Mouse (Mus musculus): ENCODE measurements around the gene Cela3b. TPM values are rescaled to one million over a fixed set of nuclear protein-coding genes. Genes with fewer than 3 reads are reported as not detected.
"Not testable (repeated sequence)": the region's sequence is repeated elsewhere in the genome, so short reads cannot be mapped to it uniquely, and the experiment has no call there.

Gene Cela3b
- total RNA-seq, 2 experiments from 2014 or later = not detected

GRCm38 (mm10) chr4:137432700-137433550 is 2.6 kb upstream of the Cela3b start:
- DNase-seq (ENCODE audit: low spot score in 2 of 2) = not testable (repeated sequence)

DNA sequence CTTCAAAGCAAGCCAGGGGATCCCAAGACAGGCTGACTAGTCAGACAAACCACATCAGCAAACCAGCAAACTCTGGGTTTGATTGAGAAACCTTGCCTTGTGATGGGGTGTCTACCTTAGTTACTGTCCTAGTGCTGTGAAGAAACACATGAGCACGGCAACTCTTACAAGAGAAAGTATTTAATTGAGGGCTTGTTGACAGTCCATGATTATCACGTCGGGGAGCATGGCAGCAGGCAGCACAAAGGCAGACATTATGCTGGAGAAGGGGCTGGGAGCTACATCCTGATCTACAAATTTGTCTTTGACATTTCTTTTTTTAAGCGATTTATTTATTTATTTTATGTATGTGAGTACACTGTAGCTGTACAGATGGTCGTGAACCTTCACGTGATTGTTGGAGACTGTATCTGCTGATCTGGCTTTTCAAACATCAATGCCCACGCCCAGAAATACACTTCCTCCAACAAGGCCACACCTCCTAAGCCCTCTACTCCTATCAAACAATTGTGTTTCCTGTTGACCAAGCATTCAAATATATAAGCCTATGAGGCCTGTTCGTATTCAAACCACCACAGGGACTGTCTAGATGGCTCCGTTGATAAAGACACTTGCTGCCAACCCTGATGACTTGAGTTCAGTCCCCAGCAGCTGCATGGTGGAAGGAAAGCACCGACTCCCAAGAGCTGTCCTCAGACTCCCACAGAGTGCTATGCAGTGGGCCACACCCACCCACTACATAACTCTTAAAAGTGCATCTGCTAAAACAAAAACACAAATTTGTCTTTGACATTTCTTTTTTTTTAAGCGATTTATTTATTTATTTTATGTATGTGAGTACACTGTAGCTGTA is 12.4 kb downstream of the Cela3b start:
- no peak for DNase-seq (ENCODE audit: low spot score in 2 of 2)

- DNase-seq (ENCODE audit: low spot score in 2 of 2) = no peak
Measured at GRCm38 (mm10) chr4:137414936-137415335, 15.4 kb downstream of the Cela3b start.

GRCm38 (mm10) chr4:137412185-137412709 is 18.1 kb downstream of the Cela3b start:
- DNase-seq (ENCODE audit: low spot score in 2 of 2) = not testable (repeated sequence)

DNA sequence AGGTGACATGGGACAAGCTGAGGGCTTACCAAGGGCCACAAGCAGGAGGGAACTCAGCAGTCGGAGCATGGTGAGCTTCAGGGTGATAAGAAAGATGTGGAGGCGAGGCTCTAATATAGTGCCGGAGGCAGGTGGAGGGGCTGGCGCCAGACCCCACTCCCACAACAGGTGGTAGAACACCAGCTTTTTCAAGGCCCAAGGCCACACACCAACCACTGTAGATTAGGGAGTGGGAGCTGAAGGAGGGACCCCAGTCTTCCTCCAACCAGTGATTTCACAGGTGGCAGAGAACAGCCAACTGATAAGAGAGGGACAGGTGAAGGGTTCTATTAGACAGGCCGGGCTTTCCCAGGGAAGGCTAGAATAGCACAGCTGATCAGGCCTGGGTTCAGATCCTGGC is 20.6 kb downstream of the Cela3b start, which contains the start of gene Cela3a:
Cela3a (minus strand) TSS at position 101 of the 400 bp plus-strand sequence.
- no peak for DNase-seq (ENCODE audit: low spot score in 2 of 2)

GRCm38 (mm10) chr4:137405571-137405970 is 24.8 kb downstream of the Cela3b start:
- DNase-seq (ENCODE audit: low spot score in 2 of 2) = no peak

DNA sequence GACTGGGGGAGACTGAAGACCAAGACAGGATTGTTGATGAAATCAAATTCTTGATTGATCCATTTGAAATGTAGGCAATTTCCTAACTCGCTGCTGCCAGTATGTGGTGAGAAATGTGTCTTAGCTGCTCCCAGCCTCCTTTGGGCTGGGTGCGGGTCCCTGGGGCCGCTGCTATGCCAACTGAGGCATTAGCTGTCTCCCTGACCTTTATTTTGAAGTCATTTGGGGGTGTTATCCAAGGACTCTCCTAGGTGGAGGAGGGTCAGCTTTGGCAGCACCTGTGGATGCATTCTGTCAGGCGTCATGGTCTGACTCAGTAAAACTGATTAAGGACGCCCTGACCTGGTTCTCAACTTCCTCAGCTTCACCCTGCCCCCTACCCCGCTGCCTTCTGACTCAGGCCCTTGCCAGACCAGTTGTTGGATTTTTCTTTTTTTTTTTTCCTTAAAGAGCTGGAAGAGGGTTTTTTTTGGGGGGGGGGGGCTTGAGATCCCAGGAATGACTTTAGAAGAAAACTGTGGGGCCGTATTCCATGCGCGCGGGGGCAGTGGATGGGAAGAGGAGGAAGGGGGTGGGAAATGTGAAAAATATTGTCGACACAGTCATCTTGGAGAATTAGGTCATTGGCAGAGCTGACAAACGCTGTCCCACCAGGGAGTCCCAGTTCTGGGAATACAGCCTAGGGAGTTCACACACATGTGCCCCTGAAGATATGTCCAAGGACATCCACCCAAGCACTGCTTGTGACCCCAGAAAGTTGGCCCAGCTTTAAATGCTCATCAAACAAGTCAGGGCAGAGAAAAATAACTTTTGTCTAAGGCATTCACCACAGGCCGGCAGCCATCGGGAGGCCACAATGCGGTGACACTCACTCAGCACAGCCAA is 33.5 kb downstream of the Cela3b start:
- no peak for DNase-seq (ENCODE audit: low spot score in 2 of 2)

- DNase-seq (ENCODE audit: low spot score in 2 of 2) = no peak
Measured at GRCm38 (mm10) chr4:137393378-137394135, 36.8 kb downstream of the Cela3b start.

DNA sequence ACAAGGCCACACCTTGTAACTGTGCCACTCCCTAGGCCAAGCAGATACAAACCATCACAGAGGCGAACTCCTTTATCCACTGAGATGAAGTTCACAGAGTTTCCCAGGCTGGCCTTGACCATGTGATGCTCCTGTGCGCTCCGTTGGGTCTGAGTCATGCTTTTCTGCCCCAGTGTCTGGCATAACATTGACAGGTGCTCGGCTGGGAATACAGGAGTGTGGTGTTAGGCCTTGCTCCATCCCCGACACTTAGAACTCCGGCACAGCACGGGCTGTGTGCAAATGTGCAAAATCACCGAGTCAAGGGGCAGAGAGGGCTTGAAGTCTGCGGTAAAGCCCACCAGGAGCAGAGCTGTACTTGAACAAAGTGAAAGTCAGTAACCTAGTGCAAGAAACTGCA is 37.5 kb downstream of the Cela3b start:
- DNase-seq (ENCODE audit: low spot score in 2 of 2) = no peak

GRCm38 (mm10) chr4:137391287-137391686 is 39.1 kb downstream of the Cela3b start:
- no peak for DNase-seq (ENCODE audit: low spot score in 2 of 2)

DNA sequence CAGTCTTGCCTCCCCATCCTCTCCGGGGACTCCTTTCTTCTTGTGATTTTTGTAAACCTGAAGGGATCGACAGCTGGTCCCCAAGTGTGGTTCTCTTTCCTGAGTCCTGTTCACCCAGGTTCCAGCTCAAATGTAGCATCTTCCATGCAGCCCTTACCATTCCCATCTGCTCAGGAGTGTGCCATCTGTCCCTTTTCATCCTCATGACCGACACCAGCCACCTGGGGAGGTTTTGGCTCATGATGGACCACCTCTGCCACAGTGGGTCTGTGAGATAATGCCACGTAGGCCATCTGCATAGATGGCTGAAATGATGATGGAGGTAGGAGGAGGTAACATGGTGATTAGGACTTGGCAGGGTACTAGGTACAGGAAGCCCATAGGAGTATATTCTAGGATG is 40.1 kb downstream of the Cela3b start:
- no peak for DNase-seq (ENCODE audit: low spot score in 2 of 2)

- no peak for DNase-seq (ENCODE audit: low spot score in 2 of 2)
Measured at GRCm38 (mm10) chr4:137388983-137389382, 41.4 kb downstream of the Cela3b start.

DNA sequence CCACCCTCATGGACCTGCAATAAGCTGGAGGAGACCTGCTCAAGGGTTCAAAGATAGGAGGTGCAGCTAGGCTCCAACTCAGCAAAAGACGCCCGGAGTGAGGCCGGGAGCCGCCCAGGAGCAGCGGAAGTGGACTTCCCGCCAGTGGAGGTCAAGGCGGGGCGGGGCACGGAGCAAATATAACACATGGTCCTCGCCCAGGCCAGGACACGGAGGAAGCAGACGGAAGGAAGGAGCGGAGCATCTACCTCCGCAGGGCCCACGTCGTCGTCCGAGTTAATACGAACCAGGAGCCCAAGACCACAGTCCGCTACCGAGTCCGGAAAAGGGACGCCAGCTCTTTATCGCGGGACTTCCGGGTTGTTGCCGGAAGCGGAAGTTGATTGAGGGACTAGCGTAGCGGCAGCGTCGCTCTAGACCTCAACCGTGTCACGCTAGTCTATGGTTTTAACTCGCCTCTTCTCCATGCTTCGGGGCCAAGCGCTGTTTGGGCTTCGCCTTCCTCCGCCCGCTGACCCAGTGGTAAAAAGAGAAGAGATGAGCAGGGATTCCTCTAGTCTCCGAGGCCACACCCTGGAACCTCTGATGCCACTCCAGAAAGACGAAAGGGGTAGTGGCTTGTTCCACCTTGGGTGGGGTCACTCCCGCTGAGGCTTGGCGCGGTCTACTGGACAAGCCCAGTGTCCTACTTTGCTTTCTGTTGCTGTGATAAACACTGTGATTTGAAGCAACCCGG is 42.1 kb downstream of the Cela3b start:
- peak; percentile 77 to 88 for DNase-seq (ENCODE audit: low spot score in 2 of 2)

DNA sequence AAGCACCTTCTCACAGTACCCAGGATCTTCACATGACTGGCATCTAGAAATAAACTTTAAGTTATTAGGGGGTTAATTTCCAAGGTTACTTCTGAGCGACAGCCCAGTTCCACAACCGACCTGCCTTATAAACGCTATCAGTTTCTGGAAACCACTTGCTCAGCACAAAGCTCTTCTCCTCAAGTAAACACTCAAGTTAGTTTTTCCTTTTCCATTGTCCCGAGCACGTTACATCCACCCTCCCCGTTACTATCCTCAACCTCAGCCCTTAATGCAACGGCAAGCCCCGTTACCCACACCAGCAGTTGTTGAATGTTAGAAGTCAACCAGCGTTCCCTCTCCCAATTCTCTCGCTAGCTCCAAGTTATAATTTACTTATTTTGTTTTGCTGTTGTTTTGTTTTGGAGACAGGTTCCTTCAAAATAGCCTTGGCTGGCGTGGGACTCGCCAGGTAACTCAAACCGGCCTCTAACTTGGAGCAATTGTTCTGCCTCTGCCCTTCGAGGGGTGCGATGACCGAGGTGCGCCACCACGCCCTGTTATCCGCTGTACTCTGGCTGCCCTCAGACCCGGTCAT is 42.8 kb downstream of the Cela3b start:
- DNase-seq (ENCODE audit: low spot score in 2 of 2) = no peak

DNA sequence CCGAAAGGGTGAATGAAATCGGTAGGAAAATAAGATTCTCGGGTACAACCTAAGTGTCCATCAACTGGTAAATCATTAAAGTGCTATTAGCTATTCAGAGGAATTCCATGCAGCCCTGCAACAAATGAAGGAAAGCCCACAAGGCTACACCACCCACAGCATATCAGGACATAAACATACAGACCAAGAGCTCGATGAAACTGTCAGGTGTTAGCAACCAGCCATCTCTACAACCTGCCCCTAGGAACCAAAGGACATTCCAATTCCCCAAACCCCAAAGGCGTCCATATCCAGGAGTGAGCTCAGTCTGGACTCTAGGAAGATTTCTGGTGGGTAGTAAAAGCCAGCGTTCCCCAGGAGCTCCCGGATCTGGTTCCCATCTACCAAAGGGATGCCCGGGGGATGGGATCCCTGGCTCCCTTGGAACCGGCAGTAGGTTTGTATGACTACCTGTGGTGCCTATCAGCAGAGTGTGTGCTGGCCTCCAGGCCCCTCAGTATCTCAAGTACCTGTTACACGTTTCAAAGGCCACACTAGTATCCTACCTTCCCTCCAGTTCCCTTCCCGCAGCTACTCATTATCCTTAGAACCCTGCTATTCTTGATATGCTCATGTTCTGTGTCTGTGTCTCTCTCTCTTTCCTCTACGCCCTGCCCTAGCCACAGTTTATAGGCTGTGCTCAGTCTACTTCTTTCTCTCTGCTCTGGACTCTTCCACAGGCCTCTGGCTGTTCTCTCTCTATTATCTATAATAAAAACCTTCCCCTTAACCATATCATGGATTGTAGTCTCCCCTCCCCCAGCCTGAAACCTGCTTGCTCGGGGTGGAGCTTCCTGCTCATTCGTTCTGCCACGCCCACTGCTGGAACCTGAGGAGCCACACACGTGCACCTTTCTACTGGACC is 49.4 kb downstream of the Cela3b start:
- DNase-seq (ENCODE audit: low spot score in 2 of 2) = no peak

GRCm38 (mm10) chr4:137379713-137380255 is 50.6 kb downstream of the Cela3b start:
- no peak for DNase-seq (ENCODE audit: low spot score in 2 of 2)

DNA sequence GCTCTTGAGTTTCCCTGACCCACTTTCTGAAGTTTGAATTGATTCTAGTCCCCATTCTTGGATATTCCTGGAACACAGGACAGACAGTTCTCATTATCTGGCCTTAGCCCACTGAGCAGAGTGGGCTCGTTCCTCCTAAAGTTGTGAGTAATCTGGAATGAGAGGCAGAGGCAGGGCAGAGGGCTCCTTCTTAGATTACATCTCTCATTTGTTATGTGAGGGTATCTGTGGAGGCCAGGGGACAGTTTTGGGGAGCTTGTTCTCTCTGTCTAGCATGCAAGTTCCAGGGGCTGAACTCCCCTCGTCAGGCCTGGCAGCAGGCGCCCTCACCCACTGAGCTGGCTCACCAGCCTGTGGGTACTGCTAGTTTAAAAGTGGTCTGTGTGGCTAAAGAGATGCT is 51.3 kb downstream of the Cela3b start:
- no peak for DNase-seq (ENCODE audit: low spot score in 2 of 2)

All from left cerebral cortex, adult 18-20 months (tissue).